Mouse (Mus musculus) liver, adult 2 months (tissue): Measurements from ENCODE around the gene Cd1d1.

ENCODE experiments used
- CTCF ChIP-seq: fragments of 200-500 bp; IDR thresholded peaks from 2 replicates; pipeline ENCODE4 v1.5.1; 2011; ENCODE audit warnings: low read depth, low read length, control low read depth
- POLR2A ChIP-seq: fragments of 200-500 bp; IDR thresholded peaks from 2 replicates; pipeline ENCODE4 v1.6.1; 2011; ENCODE audit warnings: low read length, control low read depth; ENCODE audit not compliant: insufficient read depth; ENCODE audit errors: extremely low read depth

DNA sequence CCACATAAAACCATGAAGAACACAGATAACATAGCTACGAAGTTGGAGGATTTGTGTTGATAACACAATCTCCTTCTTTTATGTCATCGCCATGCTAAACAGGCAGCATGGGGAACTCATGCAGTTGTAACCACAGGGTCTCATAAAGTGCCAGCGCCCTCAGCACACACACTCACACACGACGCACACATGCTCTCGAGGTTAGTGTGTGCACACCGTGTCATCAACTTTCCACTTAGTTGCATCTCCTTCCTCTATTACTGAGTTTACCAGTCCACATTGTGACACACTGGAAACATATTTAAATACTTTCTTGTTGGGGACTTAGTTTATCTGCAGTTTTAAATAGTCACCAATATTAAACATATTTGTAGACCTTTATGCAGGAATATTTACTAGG, 40.2 kb downstream of the Cd1d1 start:
- TF ChIP-seq POLR2A (no peak), CTCF (no peak)
